Mouse (Mus musculus): ENCODE results near the gene Plcd3. TPM values are rescaled to one million over a fixed set of nuclear protein-coding genes. Genes with fewer than 3 reads are reported as not detected.

Gene Plcd3
- total and polyA plus RNA-seq, 3 experiments = 2.0 to 2.6 TPM; not detected in 1

DNA sequence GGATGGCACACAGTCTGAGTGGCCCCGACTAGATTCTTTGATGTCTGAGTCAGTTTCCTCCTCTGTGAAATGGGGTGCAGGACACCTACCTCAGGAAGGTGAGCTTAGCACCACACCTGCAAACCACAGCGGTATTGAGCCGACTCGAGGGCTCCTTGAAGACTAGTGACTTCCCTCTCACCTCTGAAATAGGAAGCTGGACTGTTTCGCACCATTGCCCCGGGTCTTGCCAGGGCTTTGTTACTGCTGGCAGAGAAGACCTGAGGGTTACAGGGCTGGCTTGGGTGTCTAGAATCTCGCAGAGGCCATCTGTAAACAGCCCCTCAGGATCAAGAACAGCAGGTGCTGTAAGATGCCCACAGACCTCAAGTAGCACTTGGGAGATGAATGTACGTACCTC, 1.1 kb downstream of the Plcd3 start:
- no peak overlapping the region for H3K4me3 ChIP-seq (ENCODE audit: control insufficient read depth in 1 of 2, insufficient read depth in 1 of 2, low read depth in 2 of 2, low read length in 2 of 2)
- H3K27me3 ChIP-seq (ENCODE audit: control insufficient read depth in 1 of 2, insufficient read depth in 2 of 2, low read length in 2 of 2) = no peaks in the 10 kb centered on the region
- no peaks in the 10 kb centered on the region for H3K9me3 ChIP-seq (replicated peaks; ENCODE audit: insufficient read depth, low read length)
- TF ChIP-seq CHD2 (IDR thresholded peaks at IDR 0.05; ENCODE audit: low read length) = no peak
- no peak for TF ChIP-seq SMC3 (IDR thresholded peaks at IDR 0.05; ENCODE audit: low read depth, low read length)
- TF ChIP-seq MAZ (IDR thresholded peaks at IDR 0.05; ENCODE audit: low read depth, low read length) = no peak
- no peak for TF ChIP-seq CTCF (IDR thresholded peaks at IDR 0.05 in 2 of 3, conservative IDR thresholded peaks at IDR 0.05 in 1 of 3; ENCODE audit: control insufficient read depth in 1 of 3, insufficient read depth in 1 of 3, low read depth in 2 of 3, low read length in 3 of 3, poor library complexity in 1 of 3, severe bottlenecking in 1 of 3)
- TF ChIP-seq MEF2A (IDR thresholded peaks at IDR 0.05; ENCODE audit: extremely low read depth, insufficient replicate concordance, low read depth, low read length, poor library complexity, severe bottlenecking) = no peak
- no peak for TF ChIP-seq USF1 (IDR thresholded peaks at IDR 0.05; ENCODE audit: low read depth, low read length)
- no peak for TF ChIP-seq ZC3H11A (IDR thresholded peaks at IDR 0.05; ENCODE audit: low read depth, low read length)
- H3K4me1 ChIP-seq (ENCODE audit: control insufficient read depth in 1 of 2, insufficient read depth in 2 of 2, low read length in 2 of 2) = peaks cover 9 to 20% of the 10 kb centered on the region in 2 experiments
- no peak for DNase-seq (ENCODE audit: low read depth, low spot score)
- H3K27ac ChIP-seq (ENCODE audit: control insufficient read depth, low read depth, low read length) = no peak overlapping the region
- H3K79me2 ChIP-seq (ENCODE audit: control insufficient read depth, insufficient read depth, low read length, poor library complexity) = no peaks in the 10 kb centered on the region; the same call in 1 of the 2 replicates
- H3K36me3 ChIP-seq (ENCODE audit: control insufficient read depth in 1 of 2, insufficient read depth in 2 of 2, low read length in 2 of 2) = peaks cover 0 to 9% of the 10 kb centered on the region in 2 experiments; a peak in 2 of 4 replicates
- no peak overlapping the region for H3K9ac ChIP-seq (ENCODE audit: control insufficient read depth, low read depth, low read length, poor library complexity, severe bottlenecking)

DNA sequence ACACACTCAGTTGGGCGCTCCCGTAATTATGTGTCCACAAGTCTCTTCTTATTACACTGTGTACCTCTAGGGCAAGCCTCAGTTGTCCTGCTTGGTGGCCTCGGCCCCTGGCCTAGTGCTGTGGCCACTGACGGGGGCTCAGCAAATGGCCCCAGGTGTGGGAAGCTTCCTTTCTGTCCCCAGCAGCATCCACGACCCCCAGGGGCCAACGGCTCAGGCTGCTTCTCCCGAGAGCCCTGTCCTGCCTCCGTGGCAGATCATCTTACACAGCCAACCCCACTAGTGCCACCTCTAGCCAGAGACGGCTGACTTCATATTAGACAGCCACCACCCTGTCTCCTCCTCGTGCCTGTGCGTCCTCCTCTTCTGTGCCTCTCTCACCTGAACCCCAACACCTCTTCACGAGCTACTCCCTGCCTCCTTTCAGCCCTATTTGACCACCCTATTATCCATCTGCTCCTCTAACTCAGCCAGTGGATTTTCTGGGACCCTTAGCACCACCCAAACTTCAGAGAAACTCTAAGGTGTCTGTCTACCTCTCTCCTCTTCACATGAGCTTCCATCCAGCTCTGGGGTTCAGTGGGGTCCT, 2.0 kb downstream of the Plcd3 start:
- Histone ChIP-seq H3K4me3 (ENCODE audit: control insufficient read depth in 1 of 2, insufficient read depth in 1 of 2, low read depth in 2 of 2, low read length in 2 of 2) (no peak overlapping the region), H3K36me3 (ENCODE audit: control insufficient read depth in 1 of 2, insufficient read depth in 2 of 2, low read length in 2 of 2) (peaks cover 0 to 5% of the 10 kb centered on the region in 2 experiments; a peak in 2 of 4 replicates), H3K79me2 (ENCODE audit: control insufficient read depth, insufficient read depth, low read length, poor library complexity) (no peaks in the 10 kb centered on the region; the same call in 1 of the 2 replicates), H3K9ac (ENCODE audit: control insufficient read depth, low read depth, low read length, poor library complexity, severe bottlenecking) (no peak overlapping the region), H3K9me3 (replicated peaks; ENCODE audit: insufficient read depth, low read length) (no peaks in the 10 kb centered on the region), H3K4me1 (ENCODE audit: control insufficient read depth in 1 of 2, insufficient read depth in 2 of 2, low read length in 2 of 2) (peaks cover 5 to 16% of the 10 kb centered on the region in 2 experiments), H3K27me3 (ENCODE audit: control insufficient read depth in 1 of 2, insufficient read depth in 2 of 2, low read length in 2 of 2) (no peaks in the 10 kb centered on the region), H3K27ac (ENCODE audit: control insufficient read depth, low read depth, low read length) (no peak overlapping the region)
- DNase-seq (ENCODE audit: low read depth, low spot score) = no peak
- TF ChIP-seq MXI1 (IDR thresholded peaks at IDR 0.05; ENCODE audit: low read depth, low read length) = no peak
- no peak for TF ChIP-seq MAFK (IDR thresholded peaks at IDR 0.05; ENCODE audit: borderline replicate concordance, low read depth, low read length)
- TF ChIP-seq MAX (IDR thresholded peaks at IDR 0.05; ENCODE audit: low read length) = no peak
- no peak for TF ChIP-seq TBP (IDR thresholded peaks at IDR 0.05; ENCODE audit: low read depth, low read length)
- TF ChIP-seq NELFE (IDR thresholded peaks at IDR 0.05; ENCODE audit: low read depth, low read length) = no peak
- TF ChIP-seq SIN3A (IDR thresholded peaks at IDR 0.05; ENCODE audit: low read length) = no peak
- no peak for TF ChIP-seq MEF2A (IDR thresholded peaks at IDR 0.05; ENCODE audit: extremely low read depth, insufficient replicate concordance, low read depth, low read length, poor library complexity, severe bottlenecking)
- no peak for TF ChIP-seq POLR2A (IDR thresholded peaks at IDR 0.05; ENCODE audit: control insufficient read depth in 1 of 2, insufficient read depth in 1 of 2, low read depth in 1 of 2, low read length in 2 of 2, poor library complexity in 1 of 2)
- TF ChIP-seq KAT2A (conservative IDR thresholded peaks at IDR 0.05; ENCODE audit: low read depth, low read length) = no peak
- no peak for TF ChIP-seq MYC (IDR thresholded peaks at IDR 0.05; ENCODE audit: low read depth, low read length)
- no peak for TF ChIP-seq ZMIZ1 (IDR thresholded peaks at IDR 0.05; ENCODE audit: low read depth, low read length)
- no peak for TF ChIP-seq E2F4 (IDR thresholded peaks at IDR 0.05; ENCODE audit: borderline replicate concordance, low read depth, low read length)
- no peak for TF ChIP-seq MAZ (IDR thresholded peaks at IDR 0.05; ENCODE audit: low read depth, low read length)
- no peak for TF ChIP-seq NRF1 (IDR thresholded peaks at IDR 0.05; ENCODE audit: insufficient read depth, low read depth, low read length, poor library complexity, severe bottlenecking)
- no peak for TF ChIP-seq TAL1 (IDR thresholded peaks at IDR 0.05; ENCODE audit: low read length)
- no peak for TF ChIP-seq BHLHE40 (IDR thresholded peaks at IDR 0.05; ENCODE audit: borderline replicate concordance, low read depth, low read length)
- TF ChIP-seq HCFC1 (IDR thresholded peaks at IDR 0.05; ENCODE audit: low read depth, low read length) = no peak
